Mouse (Mus musculus) layer of hippocampus, postnatal 10 days (tissue): ENCODE results near the gene Ggps1. TPM values are rescaled to one million over a fixed set of nuclear protein-coding genes. Genes with fewer than 3 reads are reported as not detected.

Experiments
- DNase-seq, 2 experiments: peaks; one replicate each; pipeline ENCODE4 v3.0.0; 2021; ENCODE audit warnings: low spot score in 2 of 2
- long read RNA-seq: library from polyadenylated mRNA; stranded (forward); transcript quantifications from one replicate; pipeline ENCODE4 v2.0.0, GENCODE M21; 2023
- total RNA-seq, 2 experiments: library from RNA; stranded (reverse); gene quantifications; 2 replicates each; pipeline ENCODE4 v1.2.3; 2021

Ggps1 gene
- 10 to 100 TPM; 54.4 to 63.7 TPM for total RNA-seq
- long read RNA-seq, full-length matches to known transcripts: 22 of 39 reads
- long read RNA-seq, partial matches to known transcripts: 2 of 39 reads
- long read RNA-seq, other reads (novel, unspliced or antisense): 15 of 39 reads

GRCm38 (mm10) chr13:14063013-14063941, at the start of gene Ggps1, which contains the start of gene Arid4b:
TSS of gene Ggps1 (minus strand) at chr13:14063488.
TSS of gene Arid4b (plus strand) at chr13:14063232.
- peak; percentile 91 to 94 for DNase-seq

- DNase-seq: no peak
These were observed 47.9 kb upstream of the Ggps1 start for GRCm38 (mm10) chr13:14111146-14111545.

GRCm38 (mm10) chr13:14110154-14110873, 47.0 kb upstream of the Ggps1 start:
- no peak for DNase-seq

- DNase-seq: no peak
These were observed 39.7 kb upstream of the Ggps1 start for GRCm38 (mm10) chr13:14103026-14103425.

GRCm38 (mm10) chr13:14088669-14089068, 25.4 kb upstream of the Ggps1 start:
- DNase-seq: no peak

- no peak for DNase-seq
These were observed 12.0 kb upstream of the Ggps1 start for GRCm38 (mm10) chr13:14075326-14075725.

- DNase-seq: no peak
These were observed 11.1 kb upstream of the Ggps1 start for GRCm38 (mm10) chr13:14074371-14074770.

- no peak for DNase-seq
These were observed 6.0 kb upstream of the Ggps1 start for GRCm38 (mm10) chr13:14069291-14069690.

- DNase-seq: no peak
These were observed 4.7 kb upstream of the Ggps1 start for GRCm38 (mm10) chr13:14068035-14068434.

GRCm38 (mm10) chr13:14065701-14066100, 2.4 kb upstream of the Ggps1 start:
- no peak for DNase-seq

GRCm38 (mm10) chr13:14065028-14065380, 1.7 kb upstream of the Ggps1 start:
- no peak for DNase-seq

GRCm38 (mm10) chr13:14064341-14065027, 1.2 kb upstream of the Ggps1 start:
- peak; percentile 37 to 55 for DNase-seq

- DNase-seq: no peak
These were observed 619 bp upstream of the Ggps1 start for GRCm38 (mm10) chr13:14063942-14064271.

GRCm38 (mm10) chr13:14062209-14063012, 877 bp downstream of the Ggps1 start:
- DNase-seq: no peak

GRCm38 (mm10) chr13:14059582-14059981, 3.7 kb downstream of the Ggps1 start:
- no peak for DNase-seq

GRCm38 (mm10) chr13:14056801-14057200, 6.5 kb downstream of the Ggps1 start:
- no peak for DNase-seq

GRCm38 (mm10) chr13:14049878-14050277, 13.4 kb downstream of the Ggps1 start:
- DNase-seq: no peak

GRCm38 (mm10) chr13:14044521-14044920, 18.8 kb downstream of the Ggps1 start:
- DNase-seq: no peak

- DNase-seq: no peak
These were observed 19.4 kb downstream of the Ggps1 start for GRCm38 (mm10) chr13:14043851-14044250.

GRCm38 (mm10) chr13:14040186-14040585, 23.1 kb downstream of the Ggps1 start:
- no peak for DNase-seq
